Mouse (Mus musculus): ENCODE results near the gene Tcea3.

DNA sequence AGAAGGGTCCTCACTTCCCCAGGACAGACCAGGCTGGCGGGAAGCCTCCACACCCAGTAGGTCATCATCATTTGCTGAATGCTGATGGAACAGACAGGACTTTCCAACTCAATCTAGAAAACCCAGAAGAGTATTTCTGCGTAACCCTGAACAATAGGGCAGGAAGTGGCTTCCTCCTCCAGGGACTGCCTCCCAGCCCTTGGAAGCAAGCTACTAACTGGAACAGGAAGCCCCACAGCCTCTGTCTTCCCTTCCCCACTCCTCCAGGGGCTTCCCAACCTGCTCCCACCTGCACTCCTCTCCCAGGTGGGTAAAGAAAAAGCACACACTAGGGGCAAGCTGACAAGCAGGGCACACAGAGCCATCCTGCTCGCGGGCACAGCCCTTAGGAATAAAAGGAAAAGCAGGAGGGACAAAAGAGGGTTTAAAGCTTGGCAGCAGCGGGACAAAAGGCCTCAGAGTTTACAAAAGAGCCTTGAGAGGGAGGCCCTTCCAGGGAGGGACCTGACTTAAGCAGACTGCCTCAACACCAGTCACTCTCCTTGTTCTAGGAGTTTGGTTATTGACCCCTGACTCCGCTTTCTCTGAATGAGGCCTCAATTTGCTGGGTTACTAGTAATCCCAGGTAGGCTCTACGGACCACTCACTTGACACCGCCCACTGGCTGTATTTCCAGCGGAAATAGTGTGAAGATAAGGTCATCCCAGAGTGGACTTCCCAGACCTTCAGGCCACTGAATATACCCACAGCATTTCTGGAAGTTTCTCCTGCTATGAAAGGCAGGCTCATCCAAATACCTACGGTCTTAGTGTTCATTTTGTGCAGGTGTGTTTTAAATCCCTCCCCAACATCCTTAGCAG, 35.3 kb downstream of the Tcea3 start:
- TF ChIP-seq CTCF (IDR thresholded peaks at IDR 0.05; ENCODE audit: low read depth, low read length) (no peak), GATA1 (IDR thresholded peaks at IDR 0.05; ENCODE audit: borderline replicate concordance, low read length) (no peak), TAL1 (conservative IDR thresholded peaks at IDR 0.05; ENCODE audit: low read depth, low read length) (no peak), GATA2 (IDR thresholded peaks at IDR 0.05; ENCODE audit: borderline replicate concordance, low read depth, low read length) (no peak), POLR2AphosphoS5 (IDR thresholded peaks at IDR 0.05; ENCODE audit: insufficient replicate concordance, low read depth, low read length) (no peak)
